Mouse (Mus musculus) embryonic facial prominence, embryonic 12.5 days (tissue): ENCODE data around the gene Mettl21e. TPM values are rescaled to one million over a fixed set of nuclear protein-coding genes. Genes with fewer than 3 reads are reported as not detected.
"Not testable (repeated sequence)": the region's sequence is repeated elsewhere in the genome, so short reads cannot be mapped to it uniquely, and the experiment has no call there.

Source experiments
- ATAC-seq: fragments of 200-750 bp; cut with Nextera tagmentation; 2 replicates; pipeline ENCODE4 v1.8.0; 2017; ENCODE audit not compliant: insufficient number of reproducible peaks, insufficient read depth, low FRiP score, low TSS enrichment
- H3K27ac ChIP-seq: fragments of 300-500 bp; sonication (generic); 2 replicates; pipeline ENCODE4 v1.5.1; 2016; ENCODE audit warnings: mild to moderate bottlenecking
- H3K27me3 ChIP-seq: fragments of 300-500 bp; sonication (generic); 2 replicates; pipeline ENCODE4 v1.6.1; 2016; ENCODE audit warnings: mild to moderate bottlenecking, moderate library complexity
- H3K36me3 ChIP-seq: fragments of 300-500 bp; sonication (generic); 2 replicates; pipeline ENCODE4 v1.6.1; 2016; ENCODE audit warnings: mild to moderate bottlenecking
- H3K4me1 ChIP-seq: fragments of 300-500 bp; sonication (generic); 2 replicates; pipeline ENCODE4 v1.6.1; 2016
- H3K4me2 ChIP-seq: fragments of 300-500 bp; sonication (generic); replicated peaks from 2 replicates; pipeline ENCODE4 v1.6.1; 2016; ENCODE audit warnings: mild to moderate bottlenecking, moderate library complexity
- H3K4me3 ChIP-seq: fragments of 300-500 bp; sonication (generic); 2 replicates; pipeline ENCODE4 v1.5.1; 2016; ENCODE audit warnings: mild to moderate bottlenecking
- H3K9ac ChIP-seq: fragments of 300-500 bp; sonication (generic); 2 replicates; pipeline ENCODE4 v1.6.1; 2016; ENCODE audit warnings: mild to moderate bottlenecking, moderate library complexity
- H3K9me3 ChIP-seq: fragments of 300-500 bp; sonication (generic); 2 replicates; pipeline ENCODE4 v1.6.1; 2016; ENCODE audit warnings: mild to moderate bottlenecking, moderate library complexity
- WGBS: fragments of 180-500 bp; shearing (Covaris S2); methylation state at CpG from one replicate; pipeline ENCODE4 v1.1.7; 2016; 5-methylcytosine and 5-hydroxymethylcytosine counted together
- polyA plus RNA-seq: library from polyadenylated mRNA; unstranded; fragments of >200 nt; fragmentation: Nextera tagmentation; extraction: Ambion mirVana; gene quantifications from 2 replicates; pipeline ENCODE4 v1.2.1, GENCODE M21; 2016

Mettl21e gene
- polyA plus RNA-seq, result 0.05 TPM in 1 of 2 replicates, not detected in the other

DNA sequence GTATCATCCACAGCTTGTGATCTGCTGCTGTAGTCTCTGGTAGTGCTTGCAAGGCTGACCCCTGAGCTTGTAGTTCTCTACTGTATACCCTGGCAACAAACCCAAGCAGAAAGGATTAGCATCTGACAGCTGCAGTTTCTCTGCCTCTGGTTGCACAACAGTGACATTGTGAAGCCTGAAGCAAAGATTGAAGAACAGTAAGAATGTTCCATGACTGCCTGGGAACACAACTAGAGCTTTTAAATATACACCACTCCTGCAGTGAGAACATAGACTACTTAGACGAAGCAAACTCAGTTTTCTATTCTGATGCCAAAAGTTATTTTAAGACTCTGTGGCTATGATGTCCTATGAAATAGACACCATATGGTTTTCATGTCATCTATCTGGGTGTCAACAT, at the start of gene Mettl21e:
Gene Mettl21e, minus strand, starts transcription at position 86 of the 400 bp plus-strand sequence.
- Histone ChIP-seq H3K27me3 (no peaks in the 10 kb centered on the region), H3K36me3 (no peaks in the 10 kb centered on the region), H3K9ac (no peak within 1 kb of the TSS), H3K4me3 (no peak within 1 kb of the TSS), H3K4me2 (no peak within 1 kb of the TSS), H3K4me1 (no peaks in the 10 kb centered on the region), H3K9me3 (no peaks in the 10 kb centered on the region), H3K27ac (no peak within 1 kb of the TSS)
- no peak for ATAC-seq
- 67% methylated on average over 1 of the region's 1 CpGs for WGBS

DNA sequence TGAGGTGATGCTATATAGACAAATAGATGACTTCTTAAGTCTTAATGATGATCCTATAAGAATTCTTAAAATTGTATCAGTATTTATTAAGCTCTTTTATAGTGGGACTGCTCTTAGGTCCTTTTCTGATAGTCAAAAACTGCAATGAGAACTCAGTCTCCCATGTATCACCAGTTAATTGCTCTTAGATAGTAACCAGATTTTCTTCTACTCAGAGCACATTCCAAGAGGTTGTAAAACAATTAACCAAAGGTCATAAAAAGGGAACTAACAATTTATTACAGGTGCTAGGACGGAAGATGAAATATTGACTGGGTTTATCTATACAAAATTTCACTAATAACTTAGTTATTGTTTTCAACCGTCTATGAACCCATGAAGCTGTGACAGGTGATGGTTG, 21.7 kb upstream of the Mettl21e start:
- H3K9me3 ChIP-seq, H3K4me1 ChIP-seq, ATAC-seq, H3K36me3 ChIP-seq, H3K4me2 ChIP-seq, H3K27me3 ChIP-seq, H3K9ac ChIP-seq, H3K27ac ChIP-seq, H3K4me3 ChIP-seq: not testable (repeated sequence)
- WGBS, result 65% methylated on average over 2 of the region's 2 CpGs

DNA sequence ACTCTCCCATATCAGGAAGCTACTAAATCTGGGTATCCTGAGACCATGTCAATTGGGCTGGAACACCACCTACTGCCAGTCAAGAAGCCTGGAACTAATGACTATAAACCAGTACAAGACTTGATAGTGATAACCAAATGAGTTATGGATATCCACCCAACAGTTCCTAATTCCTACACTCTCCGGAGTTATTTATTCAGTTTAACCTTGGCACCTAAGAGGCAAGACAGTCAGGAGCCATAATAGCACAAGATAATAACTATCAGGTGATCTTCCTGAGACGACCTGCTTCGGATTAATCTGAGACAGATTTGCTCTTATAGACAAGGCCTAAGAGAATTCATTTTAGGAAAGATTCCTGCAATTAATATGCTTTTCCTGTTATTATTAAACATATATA, 21.2 kb upstream of the Mettl21e start:
- H3K9me3 ChIP-seq, result no peaks in the 10 kb centered on the region
- H3K27ac ChIP-seq, result no peak overlapping the region
- H3K4me1 ChIP-seq, result no peaks in the 10 kb centered on the region
- H3K4me3 ChIP-seq, result no peak overlapping the region
- no peaks in the 10 kb centered on the region for H3K27me3 ChIP-seq
- ATAC-seq, result no peak
- H3K4me2 ChIP-seq, result no peak overlapping the region
- H3K36me3 ChIP-seq, result no peaks in the 10 kb centered on the region
- 79% methylated on average over 3 of the region's 3 CpGs for WGBS
- H3K9ac ChIP-seq, result no peak overlapping the region

DNA sequence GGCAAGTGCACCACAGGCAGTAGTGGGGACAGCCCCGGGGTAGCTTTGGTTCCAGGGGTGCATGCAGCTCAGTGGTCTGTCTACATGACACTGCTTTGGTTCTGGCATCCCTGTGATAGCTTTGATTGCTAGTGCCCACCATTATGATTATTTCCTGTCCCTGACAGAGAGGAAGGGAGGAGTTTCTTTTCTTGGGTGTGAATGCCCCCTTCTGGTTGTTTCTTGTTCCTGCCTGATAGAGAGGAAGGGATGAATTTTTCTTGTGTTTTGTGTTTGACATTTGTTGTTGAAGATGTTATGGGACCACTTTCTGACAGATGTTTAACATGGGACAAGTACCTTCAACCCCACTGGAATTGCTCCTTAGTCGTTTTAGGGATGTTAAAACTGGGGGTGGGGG, 18.5 kb upstream of the Mettl21e start:
- ATAC-seq, result no peak
- Histone ChIP-seq H3K27me3 (no peaks in the 10 kb centered on the region), H3K4me3 (no peak overlapping the region), H3K4me1 (no peaks in the 10 kb centered on the region), H3K27ac (no peak overlapping the region), H3K4me2 (no peak overlapping the region), H3K9me3 (no peaks in the 10 kb centered on the region), H3K9ac (no peak overlapping the region), H3K36me3 (no peaks in the 10 kb centered on the region)
- WGBS, result 76% methylated on average over 2 of the region's 2 CpGs

DNA sequence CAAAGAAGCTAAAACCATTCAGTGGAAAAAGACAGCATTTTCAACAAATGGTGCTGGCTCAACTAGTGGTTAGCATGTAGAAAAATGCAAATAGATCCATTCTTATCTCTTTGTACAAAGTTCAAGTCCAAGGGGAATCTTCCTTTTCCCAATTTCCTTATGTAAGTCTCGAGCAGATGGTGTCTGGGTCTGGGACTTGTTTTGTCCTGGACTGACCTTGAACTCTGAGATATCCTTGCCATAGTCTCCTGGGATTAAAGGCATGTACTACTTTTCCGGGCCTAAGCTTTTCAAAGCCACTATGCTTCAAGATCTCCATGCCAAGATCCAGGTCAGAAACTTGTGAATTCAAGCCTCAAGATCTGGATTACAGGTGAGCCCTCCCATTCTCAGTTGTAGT, 16.6 kb upstream of the Mettl21e start:
- H3K36me3 ChIP-seq, result no peaks in the 10 kb centered on the region
- no peaks in the 10 kb centered on the region for H3K27me3 ChIP-seq
- no peaks in the 10 kb centered on the region for H3K9me3 ChIP-seq
- WGBS, result 64% methylated on average over 2 of the region's 2 CpGs
- no peaks in the 10 kb centered on the region for H3K4me1 ChIP-seq
- no peak overlapping the region for H3K4me2 ChIP-seq
- ATAC-seq, result no peak
- H3K4me3 ChIP-seq, result no peak overlapping the region
- H3K9ac ChIP-seq, result no peak overlapping the region
- no peak overlapping the region for H3K27ac ChIP-seq

DNA sequence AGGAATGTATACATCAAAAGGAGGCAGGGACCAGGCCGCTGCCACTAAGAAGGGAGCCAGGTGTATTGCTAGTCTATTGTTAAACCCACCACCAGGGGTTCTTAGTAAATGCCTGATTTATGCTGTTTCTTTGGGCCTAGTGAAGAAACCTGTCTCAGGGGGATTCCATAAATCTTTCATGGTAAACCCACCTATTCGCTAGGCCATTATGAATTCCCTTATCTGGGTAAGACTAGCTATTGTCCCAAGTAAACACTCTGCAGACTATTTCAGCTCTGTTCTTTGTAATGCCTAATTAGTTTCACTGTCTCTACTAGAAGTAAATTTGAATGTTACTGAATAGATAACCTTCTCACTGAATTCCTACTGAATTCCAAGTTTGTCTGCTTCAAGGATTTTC, 15.8 kb upstream of the Mettl21e start:
- H3K4me3 ChIP-seq, H3K9ac ChIP-seq, H3K9me3 ChIP-seq, H3K4me2 ChIP-seq, H3K4me1 ChIP-seq, H3K27ac ChIP-seq, H3K27me3 ChIP-seq, H3K36me3 ChIP-seq, ATAC-seq: not testable (repeated sequence)
- WGBS, result 93% methylated on average over 2 of the region's 2 CpGs

DNA sequence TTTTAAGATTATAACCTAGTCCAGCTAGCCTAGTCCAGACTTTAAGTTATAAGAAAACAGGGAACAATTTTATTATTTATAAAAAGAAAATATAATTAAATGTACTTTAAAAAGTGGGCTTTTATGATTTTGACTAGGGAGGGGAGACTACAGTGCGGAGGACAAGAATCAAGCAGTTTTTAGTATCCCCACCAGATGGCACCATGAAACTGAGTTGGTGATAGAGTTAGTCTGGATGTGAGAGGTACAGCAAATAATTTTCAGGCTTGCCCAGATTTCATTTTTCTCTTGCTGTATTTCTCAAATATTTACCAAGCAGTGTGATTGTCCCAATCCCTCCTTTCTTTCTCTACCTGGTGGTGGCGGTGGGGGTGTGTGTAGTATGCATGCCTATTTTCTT, 10.3 kb upstream of the Mettl21e start:
- Histone ChIP-seq H3K4me3 (no peak overlapping the region), H3K4me1 (no peaks in the 10 kb centered on the region), H3K36me3 (no peaks in the 10 kb centered on the region), H3K9me3 (no peaks in the 10 kb centered on the region), H3K9ac (no peak overlapping the region), H3K27me3 (no peaks in the 10 kb centered on the region), H3K27ac (no peak overlapping the region), H3K4me2 (no peak overlapping the region)
- WGBS, result 56% methylated on average over 2 of the region's 2 CpGs
- ATAC-seq, result no peak

DNA sequence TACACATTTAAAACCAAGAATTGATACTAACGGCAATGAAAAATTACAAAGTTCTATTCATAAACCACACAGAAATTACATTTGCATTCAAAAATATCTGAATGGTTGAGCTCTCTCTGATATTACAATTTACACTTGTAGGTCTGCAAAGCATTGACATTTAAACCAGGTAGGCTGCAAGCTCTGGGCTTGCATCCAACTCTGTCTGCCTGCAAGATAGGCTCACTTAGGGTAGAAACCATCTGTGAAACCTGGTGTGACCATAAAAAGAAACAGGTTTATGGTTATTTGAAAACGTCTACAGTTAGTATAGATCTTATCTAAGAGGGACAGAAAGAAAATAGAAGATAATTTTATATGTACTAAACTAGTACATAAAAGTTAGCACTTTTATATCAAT, 1.6 kb downstream of the Mettl21e start:
- H3K27me3 ChIP-seq, result no peaks in the 10 kb centered on the region
- H3K27ac ChIP-seq, result no peak overlapping the region
- H3K4me3 ChIP-seq, result no peak overlapping the region
- no peaks in the 10 kb centered on the region for H3K9me3 ChIP-seq
- WGBS, result 66% methylated on average over 2 of the region's 2 CpGs
- H3K4me1 ChIP-seq, result no peaks in the 10 kb centered on the region
- no peak overlapping the region for H3K9ac ChIP-seq
- H3K4me2 ChIP-seq, result no peak overlapping the region
- no peak for ATAC-seq
- no peaks in the 10 kb centered on the region for H3K36me3 ChIP-seq

DNA sequence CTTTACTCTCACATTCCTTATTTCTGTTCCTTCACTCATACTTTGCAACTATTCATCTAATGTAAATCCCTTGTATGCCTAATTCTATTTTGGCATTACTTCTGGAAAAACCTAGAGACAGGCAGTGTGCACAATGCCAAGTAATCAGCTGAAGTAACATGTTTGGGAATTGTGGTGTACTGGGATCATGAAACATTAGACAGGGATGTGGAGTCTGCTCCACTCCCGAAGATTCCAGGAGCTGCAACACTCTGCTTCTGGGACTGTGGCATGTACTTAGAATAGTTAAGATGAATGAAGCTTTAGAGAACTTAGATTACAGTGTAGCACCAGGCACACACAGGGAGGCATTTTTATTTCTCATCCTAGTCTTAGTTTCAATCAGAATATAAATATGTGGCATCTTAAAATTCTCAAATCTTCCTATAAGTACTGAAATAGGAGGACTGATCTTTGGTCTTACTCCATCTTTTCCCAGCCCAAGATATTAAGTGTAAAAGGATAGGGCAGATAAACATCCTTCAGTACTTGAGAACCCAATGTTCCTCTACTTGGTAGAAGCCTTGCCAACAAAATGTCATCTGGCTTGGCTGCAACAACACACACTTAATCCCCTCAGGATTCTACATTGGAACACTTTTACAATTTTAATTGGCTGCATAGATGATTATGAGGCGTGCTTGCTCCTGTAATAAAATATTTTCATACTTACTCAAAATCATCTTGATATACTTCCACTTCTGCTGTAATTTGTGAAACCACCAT, 2.2 kb downstream of the Mettl21e start:
- no peak for ATAC-seq
- H3K36me3 ChIP-seq, result no peaks in the 10 kb centered on the region
- no peaks in the 10 kb centered on the region for H3K9me3 ChIP-seq
- no peak overlapping the region for H3K27ac ChIP-seq
- no peak overlapping the region for H3K4me3 ChIP-seq
- H3K27me3 ChIP-seq, result no peaks in the 10 kb centered on the region
- no peak overlapping the region for H3K9ac ChIP-seq
- H3K4me2 ChIP-seq, result no peak overlapping the region
- WGBS, result 65% methylated on average over 2 of the region's 2 CpGs
- no peaks in the 10 kb centered on the region for H3K4me1 ChIP-seq

DNA sequence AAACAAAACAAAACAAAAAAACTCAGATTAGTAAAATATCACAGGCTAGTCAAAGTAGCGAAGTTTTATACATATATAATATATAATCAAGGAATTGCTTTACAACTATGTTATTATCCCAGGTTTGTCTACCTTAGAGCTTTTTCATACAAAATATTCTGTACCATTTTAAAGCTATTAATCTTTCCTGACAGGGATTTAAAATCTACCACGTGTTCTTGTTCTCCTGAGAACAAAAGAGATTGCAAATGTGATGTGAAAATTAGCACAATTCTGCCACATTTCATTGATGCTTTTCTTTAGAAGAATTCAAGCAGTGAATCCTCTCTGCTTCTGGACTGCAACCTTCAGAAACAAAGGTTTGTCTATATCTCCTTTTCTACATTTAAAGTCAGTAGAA, 4.3 kb downstream of the Mettl21e start:
- no peak overlapping the region for H3K9ac ChIP-seq
- no peaks in the 10 kb centered on the region for H3K4me1 ChIP-seq
- H3K4me2 ChIP-seq, result no peak overlapping the region
- no peaks in the 10 kb centered on the region for H3K9me3 ChIP-seq
- no peaks in the 10 kb centered on the region for H3K36me3 ChIP-seq
- 61% methylated on average over 2 of the region's 2 CpGs for WGBS
- H3K27ac ChIP-seq, result no peak overlapping the region
- no peak for ATAC-seq
- H3K27me3 ChIP-seq, result no peaks in the 10 kb centered on the region
- H3K4me3 ChIP-seq, result no peak overlapping the region

DNA sequence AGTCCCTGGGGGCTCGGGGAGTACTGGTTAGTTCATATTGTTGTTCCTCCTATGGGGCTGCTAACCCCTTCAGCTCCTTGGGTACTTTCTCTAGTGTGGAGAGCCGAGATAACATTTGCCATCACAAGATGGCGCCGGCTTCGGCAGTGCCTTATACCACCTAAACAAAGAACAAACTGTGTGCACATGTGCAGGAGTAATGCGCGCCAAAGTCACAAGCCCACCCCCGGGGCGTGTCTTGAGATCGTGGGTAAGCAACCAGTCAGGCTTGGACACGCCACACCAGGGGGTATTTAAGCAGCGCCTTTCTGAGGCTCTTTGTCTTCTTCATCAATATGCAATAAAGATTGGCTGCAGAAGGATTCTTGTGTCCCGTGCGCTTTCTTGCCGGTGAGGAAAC, 15.9 kb downstream of the Mettl21e start:
- Histone ChIP-seq H3K4me3 (no peak overlapping the region), H3K4me1 (no peaks in the 10 kb centered on the region), H3K4me2 (no peak overlapping the region), H3K27me3 (no peaks in the 10 kb centered on the region), H3K9me3 (no peaks in the 10 kb centered on the region), H3K27ac (no peak overlapping the region), H3K9ac (no peak overlapping the region), H3K36me3 (no peaks in the 10 kb centered on the region)
- no peak for ATAC-seq
- WGBS, result 87% methylated on average over 15 of the region's 15 CpGs

DNA sequence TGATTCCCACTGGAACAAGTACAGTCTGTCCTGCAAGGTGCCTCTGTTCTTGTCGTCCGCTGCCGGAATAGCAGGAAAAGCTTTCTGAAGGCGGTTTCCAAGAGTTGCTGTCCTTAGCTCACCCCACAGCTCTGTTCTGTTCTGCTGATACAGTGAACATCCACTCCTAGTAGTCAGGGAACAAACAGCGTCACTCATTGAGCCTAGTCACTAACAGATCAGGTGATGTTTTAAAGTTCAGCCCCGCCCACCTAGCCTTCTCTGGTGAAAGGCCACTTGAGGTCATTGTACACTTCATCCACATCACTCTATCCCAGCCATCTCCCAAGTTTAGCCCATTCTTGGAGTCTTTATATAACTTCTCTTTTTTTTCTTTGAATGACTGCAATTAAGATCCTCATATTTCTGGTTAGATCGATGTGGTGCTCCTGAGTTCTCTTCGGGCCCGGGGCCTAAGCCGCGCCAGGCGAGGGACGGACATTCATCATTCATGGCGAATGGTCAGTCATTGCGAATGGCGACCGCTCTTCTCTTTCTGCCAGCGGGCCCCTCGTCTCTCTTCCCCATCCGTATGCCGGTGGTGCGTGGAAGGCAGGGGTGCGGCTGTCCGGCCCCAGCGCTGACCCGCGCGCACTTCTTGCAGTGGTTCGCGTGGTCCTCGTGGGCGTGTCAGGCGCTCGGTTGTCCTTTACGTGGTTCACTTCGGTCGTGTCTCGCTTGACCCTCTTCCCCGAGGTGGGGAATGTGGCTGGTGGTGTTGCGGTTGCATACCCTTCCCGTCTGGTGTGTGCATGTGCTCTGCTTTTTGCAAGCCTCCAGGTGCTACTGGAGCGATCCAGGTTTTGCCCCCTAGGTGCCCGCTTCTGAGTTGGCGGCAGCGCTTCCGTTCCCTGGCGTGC, 20.2 kb downstream of the Mettl21e start:
- Histone ChIP-seq H3K4me1 (no peaks in the 10 kb centered on the region), H3K27me3 (no peaks in the 10 kb centered on the region), H3K9me3 (no peaks in the 10 kb centered on the region), H3K27ac (no peak overlapping the region), H3K4me2 (peak overlapping the region; percentile 91), H3K4me3 (peak overlapping the region; percentile 38), H3K36me3 (no peaks in the 10 kb centered on the region), H3K9ac (peak overlapping the region; percentile 17; the same call in 1 of the 2 replicates)
- ATAC-seq, result peak; percentile 22; the same call in 1 of the 2 replicates
- WGBS, result 14% methylated on average over 47 of the region's 47 CpGs
